Mouse (Mus musculus) urinary bladder, postnatal 10 days (tissue): ENCODE results near the gene Dram1.

ENCODE experiments used
- DNase-seq: peaks from one replicate; pipeline ENCODE4 v3.0.0; 2022; ENCODE audit warnings: low spot score

Gene Dram1

DNA sequence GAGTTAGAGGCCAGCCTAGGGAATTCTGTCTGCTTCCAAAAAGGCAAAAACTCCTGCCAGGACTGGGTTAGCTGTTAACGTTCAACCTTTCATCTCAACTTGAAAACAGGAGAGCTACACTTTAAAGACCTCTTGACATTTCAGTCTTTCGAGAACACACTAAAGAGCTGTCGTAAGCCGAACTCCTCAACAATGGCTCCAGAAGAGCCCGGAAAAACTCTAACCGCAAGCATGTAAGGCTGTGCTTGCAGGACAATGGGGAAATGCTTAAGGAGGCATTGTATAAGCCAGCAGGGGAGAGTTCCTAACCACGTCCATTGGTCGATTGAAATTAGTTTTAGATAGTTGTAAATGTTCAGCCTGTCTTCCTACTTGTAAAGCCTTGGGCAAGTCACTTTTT is 29.1 kb downstream of the Dram1 start:
- no peak for DNase-seq

DNA sequence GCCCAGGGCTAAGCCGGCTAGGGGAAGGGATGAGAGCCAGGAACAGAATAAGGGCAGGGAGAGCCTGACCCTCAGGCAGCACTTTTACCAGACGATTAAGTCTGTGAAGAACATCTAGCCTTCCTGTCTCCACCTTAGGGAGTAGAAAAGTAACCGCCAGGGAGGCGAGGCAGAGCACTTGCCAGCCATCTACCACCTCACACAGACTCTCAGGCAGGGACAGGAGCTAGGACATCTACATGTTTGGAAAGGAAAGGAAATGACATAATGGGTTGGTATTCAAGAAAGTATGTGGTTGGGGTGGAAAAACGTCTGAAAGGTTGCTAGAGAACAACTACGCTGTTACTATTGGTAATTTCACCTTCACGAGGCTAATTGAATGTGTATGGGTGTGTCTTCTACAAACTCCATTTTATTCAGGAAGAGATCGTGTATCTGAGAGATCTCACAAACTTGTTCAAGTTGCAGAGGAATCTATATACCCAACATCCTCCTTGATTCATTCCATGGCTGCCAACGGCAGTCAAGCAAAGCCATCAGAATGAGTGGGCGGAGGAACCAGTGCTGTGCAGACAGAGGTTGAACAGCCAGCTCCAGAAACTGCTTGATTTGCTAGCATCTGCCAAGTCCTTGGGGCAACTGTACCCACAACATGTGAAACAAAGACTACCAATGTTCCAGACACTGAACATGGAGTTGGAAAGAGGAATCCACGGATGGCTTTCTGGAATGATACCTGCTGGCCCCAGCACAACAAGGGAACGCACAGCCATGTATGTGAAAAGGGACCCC is 32.2 kb downstream of the Dram1 start:
- DNase-seq: no peak

DNA sequence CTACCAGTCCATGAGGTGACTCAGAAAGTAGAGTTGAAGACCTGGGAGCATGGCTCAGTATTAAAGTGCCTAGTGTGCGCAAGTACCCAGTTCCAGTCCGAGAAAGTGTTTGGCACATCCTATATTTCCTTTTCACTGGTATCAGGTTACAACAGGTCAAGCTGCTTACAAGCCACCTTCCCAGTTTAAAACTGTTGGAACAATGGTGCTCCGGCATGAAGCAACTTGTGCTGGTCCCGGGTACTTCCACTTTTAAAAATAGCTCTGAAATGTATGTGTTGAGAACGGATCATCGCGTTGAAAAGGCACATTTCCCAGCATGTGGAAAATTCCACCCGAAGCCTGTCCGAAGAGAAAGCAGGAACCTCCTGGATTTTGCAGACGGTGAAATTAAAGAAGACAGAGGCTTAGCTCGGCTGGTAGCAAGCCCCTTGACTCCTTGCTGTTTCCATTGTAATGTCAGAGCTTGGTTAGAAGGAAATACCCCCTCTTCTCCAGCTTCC is 32.9 kb downstream of the Dram1 start:
- no peak for DNase-seq

DNA sequence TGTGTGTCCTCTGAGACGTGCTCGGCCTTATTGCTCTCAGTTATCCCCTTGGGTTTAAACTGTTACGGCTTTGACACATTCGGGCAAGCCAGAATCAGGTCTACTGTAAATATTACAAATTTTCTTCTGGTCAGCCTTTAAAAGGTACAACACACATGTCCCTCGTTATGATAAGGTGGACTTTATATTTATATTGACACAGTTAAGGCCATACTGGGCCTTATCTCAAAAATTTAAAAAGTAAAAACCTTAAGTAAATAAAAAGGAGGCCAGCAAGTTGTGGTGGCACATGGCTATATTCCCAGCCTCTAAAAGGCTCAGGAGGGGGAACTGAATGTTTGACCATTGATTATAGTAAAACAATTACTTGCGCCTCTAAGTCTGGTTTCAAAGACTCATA is 37.5 kb downstream of the Dram1 start:
- DNase-seq: no peak

DNA sequence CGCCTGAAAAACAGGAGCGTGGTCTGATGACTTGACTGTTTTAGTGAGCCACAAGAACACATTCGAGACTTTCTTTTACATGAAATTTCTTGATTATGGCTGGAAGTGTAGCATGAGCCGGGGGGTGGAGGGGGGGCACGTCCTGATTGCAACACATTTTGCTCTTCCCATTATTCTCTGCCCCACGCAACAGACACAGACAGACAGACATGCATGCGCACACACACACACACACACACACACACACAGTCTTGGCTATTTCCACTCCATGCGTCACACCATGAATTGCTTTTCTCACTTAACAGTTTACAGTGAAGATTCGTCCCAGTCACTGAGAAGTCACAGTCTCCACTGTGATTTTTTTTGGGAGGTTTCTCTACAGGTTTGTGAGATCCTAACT is 38.2 kb downstream of the Dram1 start:
- DNase-seq: no peak

DNA sequence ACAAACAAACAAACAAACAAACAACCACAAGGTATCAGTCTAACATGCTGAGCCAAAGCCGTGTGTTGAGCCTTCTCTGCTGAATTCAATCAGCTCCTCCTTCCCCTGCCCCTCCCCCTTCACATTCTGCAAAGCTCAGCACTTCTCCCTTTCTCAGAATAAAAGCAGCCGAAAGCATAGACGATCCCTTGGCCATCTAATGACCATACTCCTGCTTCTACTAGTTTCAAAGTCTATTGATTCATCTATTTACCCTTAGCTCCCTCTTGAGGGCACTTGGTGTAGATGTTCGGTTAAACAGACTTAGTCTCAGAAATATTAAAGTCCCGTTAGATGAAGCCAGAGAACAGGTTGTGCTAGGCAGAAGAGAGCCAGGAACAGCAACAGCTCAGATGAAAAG is 48.2 kb downstream of the Dram1 start:
- no peak for DNase-seq

DNA sequence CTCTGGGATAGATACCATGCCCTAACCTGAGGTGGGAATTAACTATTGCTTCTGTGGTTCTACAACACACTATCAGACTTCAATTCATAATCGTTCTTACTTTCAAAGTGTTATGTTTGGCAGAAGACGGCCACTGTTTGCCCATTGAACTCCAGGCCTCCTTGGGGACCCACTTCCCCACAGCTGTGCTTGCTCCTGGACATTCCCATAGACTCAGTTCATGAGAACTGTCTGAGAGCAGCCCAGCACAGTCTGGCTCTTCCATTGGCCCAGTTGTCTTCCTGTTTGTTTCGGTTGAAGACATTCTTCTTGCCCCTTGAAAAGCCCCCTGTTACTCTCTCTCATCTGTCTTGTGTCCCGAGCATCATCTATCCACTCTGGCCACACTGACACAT is 50.8 kb downstream of the Dram1 start:
- no peak for DNase-seq

DNA sequence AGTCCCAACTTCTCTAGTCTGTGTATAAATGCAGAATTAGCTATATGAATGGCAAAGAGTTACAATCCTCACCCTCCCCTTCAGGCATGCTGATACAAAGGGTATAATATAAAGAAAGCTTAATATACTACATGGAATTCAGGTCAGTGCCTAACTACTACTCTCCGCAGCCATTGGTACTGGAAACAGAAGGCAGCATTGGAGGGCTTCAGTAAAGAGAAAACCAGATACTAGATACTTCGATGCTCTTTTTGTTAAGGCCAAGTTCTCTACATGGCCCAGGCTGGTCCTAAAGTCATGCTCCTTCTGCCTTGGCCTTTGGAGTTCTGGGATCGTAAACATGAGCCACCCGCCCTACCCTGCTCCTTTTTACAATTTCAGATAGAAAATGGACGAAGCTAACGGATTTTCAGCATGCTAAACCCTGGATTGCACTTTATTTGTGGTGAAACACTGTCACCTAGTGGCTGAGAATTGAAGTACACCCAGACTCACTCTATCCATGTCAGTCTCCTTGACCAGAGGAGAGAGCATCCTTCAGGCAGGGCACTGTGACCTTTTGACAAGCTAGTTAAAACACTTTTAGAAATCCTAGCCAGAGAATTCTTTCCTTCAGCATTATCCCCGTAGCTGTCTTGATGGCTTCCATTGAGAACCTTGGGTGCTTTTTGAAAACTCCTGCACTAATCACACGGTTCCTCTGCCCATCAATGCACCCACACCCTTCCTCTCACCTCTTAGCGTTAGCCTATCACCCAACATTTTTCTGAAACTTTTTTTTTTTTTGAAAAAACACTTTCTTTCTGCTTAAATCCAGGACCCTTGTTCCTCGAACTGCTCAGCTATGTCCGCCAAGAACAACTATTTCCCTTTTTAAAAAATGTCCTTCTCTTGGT is 51.5 kb downstream of the Dram1 start:
- DNase-seq: no peak

DNA sequence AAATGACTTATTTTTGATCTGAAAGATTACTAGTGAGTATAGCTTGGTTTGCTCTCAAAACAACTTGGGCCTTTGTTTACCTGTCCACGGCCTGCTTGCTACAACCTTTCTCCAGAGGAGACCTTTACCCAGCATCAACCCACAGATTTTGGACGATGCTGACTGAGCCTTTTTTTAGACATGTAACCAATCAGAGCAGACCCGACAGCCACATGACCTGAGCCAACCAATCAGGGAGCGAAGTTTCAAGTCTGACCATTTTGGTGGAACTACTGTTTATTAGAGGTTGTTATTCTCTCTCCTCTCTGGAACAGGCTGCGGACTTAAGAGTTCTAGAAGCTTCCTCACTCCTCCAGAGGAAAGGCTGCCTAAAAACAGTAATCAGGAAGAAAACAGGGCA is 57.1 kb downstream of the Dram1 start:
- DNase-seq: no peak

DNA sequence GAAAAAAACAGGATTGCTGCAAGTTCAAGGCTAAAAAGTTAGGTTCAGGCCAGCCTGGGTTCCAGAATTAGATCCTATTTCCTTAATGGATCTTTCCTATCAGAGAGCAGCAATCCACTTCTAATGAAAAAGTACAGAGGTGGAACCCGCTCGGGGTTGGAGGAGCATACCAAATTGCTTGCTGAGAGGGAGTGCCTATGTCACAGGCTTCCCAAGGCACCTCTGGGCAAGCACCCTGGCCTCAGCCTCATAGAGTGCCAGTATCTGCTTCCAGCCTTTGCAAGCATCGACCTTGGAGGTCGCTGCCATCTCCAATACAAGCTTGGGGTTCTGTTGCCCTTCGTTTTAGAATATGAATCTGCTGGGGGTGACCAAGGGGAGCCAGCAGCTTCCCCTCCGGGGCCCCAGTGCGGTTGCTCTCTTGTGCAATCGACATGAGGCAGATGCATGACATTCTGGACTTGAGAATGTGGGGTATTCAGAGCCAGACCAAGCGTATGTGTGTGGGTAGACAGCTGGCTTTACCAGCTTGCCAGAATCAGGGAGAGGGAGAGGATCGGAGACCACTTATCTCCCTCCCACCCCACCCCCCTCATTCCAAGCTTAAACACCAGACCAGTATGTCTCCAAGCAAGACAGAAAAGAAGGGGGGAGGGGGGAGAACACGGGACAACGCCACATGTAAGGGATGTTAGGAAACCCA is 58.0 kb downstream of the Dram1 start:
- DNase-seq: no peak

DNA sequence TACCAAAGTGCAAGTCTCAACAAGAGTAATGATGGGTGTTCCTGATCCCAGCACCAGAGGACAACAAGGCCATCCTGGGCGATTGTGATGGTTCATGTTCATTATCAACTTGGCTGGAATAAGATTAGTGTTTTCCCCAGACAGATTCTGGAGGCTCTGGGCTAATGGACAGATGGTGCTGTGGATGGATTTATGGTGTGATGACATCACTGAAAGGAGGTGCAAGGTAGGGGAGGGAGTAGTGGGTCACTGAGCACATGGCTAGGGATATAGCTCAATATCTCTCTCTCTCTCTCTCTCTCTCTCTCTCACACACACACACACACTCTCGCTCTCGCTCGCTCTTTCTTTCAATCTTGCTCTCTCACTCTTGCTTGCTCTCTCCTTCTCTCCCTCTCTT is 60.7 kb downstream of the Dram1 start:
- DNase-seq: no peak

DNA sequence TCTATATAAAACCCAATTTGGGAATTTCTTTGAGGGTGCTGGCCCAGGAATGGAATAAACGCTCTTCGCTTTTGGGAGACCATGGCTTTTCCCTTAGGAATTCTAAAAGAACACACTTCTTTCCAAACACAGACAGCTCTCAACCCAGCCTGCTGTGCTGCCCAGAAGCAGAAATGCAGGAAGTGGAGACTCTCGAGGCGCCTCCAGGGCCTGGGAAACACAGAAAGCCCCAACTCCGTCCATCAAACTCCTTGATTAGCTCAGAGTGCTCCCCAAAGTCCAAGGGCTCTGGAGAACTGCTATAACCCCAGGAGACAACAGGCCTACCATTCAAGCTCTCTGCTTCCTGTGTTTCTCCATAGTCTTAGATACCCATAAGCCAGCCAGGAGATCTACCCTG is 61.7 kb downstream of the Dram1 start:
- DNase-seq: no peak

DNA sequence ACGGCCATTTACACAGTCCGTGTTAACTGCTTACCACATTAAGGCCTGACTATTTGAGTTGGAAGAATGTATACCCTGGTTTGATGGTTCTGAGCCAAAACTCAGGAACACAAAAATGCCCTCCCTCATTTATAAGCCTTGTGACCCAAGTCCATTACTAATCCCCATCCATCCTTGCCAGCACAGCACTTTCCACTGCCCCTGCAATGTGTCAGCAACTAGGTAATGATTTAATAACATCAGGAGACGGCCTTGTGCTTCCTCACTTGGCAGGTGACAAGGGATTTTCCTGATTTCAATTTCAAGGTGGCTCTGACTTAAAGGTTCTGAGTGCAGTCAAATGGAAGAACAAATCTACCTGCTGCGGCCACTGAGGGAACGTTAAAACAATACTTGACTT is 64.0 kb downstream of the Dram1 start:
- DNase-seq: no peak

DNA sequence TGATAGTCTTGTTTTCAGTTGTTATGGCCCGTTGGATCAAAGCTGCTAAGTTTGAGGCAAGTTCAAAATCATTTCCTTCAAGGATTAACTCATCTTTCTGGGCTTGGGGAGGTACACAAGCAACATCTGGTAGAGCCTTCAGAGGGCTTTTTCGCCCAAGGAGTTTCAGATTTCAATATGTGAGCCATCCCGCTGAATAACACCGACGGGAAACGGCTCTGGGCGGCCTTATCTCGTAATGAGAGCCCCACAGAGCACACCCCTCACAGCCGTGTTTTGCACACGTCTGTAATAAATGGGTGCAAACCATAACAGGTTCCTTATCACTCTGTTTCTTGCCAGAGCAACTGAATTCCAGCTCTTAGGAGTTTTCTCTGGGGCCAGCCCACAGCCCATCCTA is 69.0 kb downstream of the Dram1 start:
- DNase-seq: no peak

DNA sequence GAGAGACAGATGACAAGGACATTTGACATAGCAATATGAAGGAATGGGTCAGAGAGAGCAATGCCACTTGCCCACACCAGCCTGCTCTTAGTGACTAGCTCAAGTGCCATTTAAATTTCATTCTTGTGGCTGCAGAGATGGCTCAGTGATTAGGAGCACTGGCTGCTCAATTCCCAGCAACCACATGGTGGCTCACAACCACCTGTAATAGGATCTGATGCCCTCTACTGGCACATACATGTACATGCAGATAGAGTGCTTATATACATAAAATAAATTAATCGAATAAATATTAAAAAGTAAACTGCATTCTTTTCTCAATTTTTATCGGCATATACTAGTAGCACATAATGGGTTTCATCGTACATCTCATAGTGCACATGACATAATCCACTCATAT is 72.6 kb downstream of the Dram1 start:
- DNase-seq: no peak

DNA sequence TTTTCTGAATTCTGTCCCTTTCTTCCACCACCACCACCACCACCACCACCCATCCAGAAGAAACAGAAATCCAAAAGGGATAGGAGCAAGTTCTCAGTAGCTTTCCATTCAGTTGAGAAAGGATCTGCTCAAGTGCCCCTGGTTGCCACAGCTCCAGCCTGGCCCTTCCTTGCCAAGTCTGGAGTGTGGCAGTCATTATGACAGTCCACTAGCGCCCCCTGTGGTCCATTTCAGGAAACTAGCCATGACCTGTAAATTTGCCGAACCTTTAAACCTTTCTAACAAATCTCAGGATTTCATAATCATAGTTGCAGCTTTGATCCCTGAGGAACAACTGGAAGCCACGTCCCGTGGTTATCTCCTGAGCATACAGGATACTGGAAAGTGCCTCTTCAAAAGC is 74.6 kb downstream of the Dram1 start:
- DNase-seq: peak; percentile 51

DNA sequence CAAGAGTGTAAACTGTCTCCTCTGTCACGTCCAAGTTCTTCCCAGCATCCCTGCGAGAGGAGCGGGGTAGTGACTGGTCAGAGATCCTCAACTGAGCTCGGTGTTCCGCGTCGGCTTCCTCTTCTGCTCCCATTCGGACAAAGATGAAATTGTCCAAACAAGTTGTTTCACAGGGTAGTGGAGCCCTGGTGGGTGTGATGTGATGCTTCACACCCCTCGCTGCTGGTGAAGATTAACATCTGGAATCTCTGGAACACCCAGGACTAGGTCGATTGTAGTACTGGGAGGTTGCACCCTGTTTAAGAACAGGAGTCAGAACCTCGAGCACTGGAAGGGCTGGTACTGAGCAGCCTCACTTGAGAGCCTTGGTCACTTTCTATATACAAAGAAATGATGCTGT is 75.8 kb downstream of the Dram1 start:
- no peak for DNase-seq

DNA sequence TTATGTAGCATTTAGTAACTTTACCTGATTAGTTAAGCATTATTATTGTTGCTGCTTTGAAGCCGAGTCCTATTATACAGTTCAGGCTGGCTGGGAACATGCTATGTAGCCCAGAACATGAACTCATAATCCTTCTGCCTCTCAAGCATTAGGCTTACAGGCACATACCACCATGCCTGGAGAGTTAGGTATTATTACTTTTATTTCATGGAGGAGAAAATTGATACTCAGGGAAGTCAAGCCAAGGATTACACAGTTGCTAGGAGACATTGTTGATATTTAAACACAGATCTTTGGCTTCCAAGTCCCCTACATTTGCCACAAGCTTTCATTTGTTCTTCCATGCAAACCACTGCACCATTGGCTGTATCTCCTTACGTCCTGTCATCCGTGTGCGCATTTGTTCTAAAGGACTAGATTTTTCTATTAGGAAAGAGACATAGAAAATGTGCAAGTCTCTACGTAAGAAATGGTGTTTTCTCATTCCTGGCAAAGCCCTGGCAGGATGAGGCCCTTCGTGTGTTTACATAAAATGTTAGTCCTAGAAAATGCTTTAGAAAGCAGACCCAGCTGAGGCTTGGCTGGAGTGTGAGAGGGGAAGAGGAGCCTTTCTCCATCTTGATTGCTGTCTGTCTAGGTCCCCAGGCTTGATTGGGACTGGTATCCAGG is 76.9 kb downstream of the Dram1 start:
- no peak for DNase-seq

DNA sequence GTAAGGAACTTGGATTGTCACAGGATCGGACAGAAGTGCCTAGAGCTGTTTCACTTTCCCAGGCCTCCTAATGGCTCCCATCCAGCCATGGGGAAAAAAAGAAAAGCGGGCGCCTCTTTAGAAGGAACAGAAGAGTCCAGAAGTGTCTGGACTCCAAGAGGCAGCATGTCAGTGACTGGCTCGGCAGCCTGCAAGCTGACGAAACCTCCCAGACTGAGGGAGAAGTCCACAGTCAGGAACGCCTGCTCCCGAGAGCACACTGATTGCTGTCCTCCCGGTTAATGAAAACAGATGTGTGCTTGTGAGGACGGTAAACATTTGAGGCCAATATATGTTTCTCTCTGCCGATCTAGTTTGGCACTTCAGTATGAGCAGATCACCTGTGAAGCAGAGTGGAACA is 81.9 kb downstream of the Dram1 start:
- DNase-seq: no peak

DNA sequence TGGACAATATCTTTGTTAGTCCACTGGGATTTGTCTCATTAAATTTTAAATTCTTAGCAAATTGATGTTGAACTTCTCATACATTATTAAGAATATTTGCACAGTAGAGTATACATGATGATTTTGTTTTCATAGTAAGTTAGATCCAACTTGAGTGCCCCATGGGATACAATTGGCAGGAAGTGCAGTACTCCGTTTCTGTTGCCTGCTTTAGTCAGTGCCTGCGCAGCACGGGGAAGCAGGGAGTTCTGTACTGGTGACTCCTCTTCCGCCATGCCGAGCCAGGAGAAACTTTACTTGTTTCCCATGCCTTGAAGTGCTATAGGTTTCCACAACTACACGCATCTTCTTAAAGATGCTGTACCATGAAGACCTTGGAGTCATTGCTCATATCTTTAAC is 83.8 kb downstream of the Dram1 start:
- DNase-seq: no peak

DNA sequence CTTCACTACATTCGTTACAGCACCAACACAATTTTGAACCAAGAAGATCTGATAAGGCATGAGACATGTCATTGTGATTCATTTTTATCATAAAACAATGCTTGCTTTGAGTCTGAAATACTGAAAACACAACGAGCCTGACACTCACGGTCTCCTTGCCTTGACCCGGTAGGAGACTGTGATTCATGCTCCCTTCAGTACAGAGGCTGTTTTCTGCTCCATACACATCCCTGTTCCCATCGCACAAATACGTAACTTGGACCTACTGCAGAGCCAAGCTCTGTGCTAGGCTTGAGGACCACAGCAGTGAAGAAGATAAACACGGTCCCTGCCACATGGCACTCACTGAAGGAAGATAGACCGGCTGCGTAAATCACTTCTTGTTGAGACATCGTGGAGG is 90.8 kb downstream of the Dram1 start:
- DNase-seq: no peak

DNA sequence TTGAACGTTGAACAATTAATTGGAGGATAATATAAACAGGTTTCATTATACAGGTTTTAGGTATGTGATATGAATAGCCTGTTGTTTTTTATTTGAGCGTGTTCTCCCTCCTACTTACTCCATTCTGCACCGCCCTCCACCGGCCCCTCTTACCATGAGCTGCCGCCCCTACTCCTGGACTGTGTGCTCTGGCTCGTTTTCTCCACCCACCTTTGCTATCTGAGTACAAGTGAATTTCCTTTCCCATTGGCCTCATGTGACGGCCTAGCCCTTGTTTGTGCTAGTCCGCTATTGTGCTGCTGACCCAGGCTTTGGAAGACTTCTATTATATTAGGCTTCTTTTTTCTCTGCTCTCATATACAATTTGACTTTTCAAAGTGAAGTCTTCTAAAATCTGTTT is 91.6 kb downstream of the Dram1 start:
- no peak for DNase-seq
